Mouse (Mus musculus) hindbrain, embryonic 16.5 days (tissue): ENCODE measurements at regions not wholly inside any gene's neighbourhood (a gene's known extent, or its start where the extent isn't known, plus 50 kb on each side); places are given as distances from the start of the nearest gene placed in this dataset.
A peak's percentile ranks its signal among the peaks of the same experiment; 100 is the strongest.

Experiments used
- ATAC-seq: fragments of 200-750 bp; cut with Nextera tagmentation; 2 replicates; pipeline ENCODE4 v1.8.0; 2017; ENCODE audit warnings: moderate TSS enrichment, moderate library complexity
- H3K27ac ChIP-seq: fragments of 300-500 bp; sonication (generic); 2 replicates; pipeline ENCODE4 v1.5.1; 2014; ENCODE audit warnings: low read depth, mild to moderate bottlenecking, control low read depth, low read length, moderate library complexity
- H3K27me3 ChIP-seq: fragments of 300-500 bp; sonication (generic); replicated peaks from 2 replicates; pipeline ENCODE4 v1.6.1; 2014; ENCODE audit warnings: low read length; ENCODE audit not compliant: control insufficient read depth, insufficient read depth
- H3K36me3 ChIP-seq: fragments of 300-500 bp; sonication (generic); 2 replicates; pipeline ENCODE4 v1.6.1; 2014; ENCODE audit warnings: mild to moderate bottlenecking, low read length, moderate library complexity, mixed read lengths; ENCODE audit not compliant: control insufficient read depth, insufficient read depth
- H3K4me1 ChIP-seq: fragments of 300-500 bp; sonication (generic); 2 replicates; pipeline ENCODE4 v1.6.1; 2014; ENCODE audit warnings: low read depth, low read length; ENCODE audit not compliant: control insufficient read depth, insufficient read depth
- H3K4me2 ChIP-seq: fragments of 300-500 bp; sonication (generic); 2 replicates; pipeline ENCODE4 v1.6.1; 2014; ENCODE audit warnings: mild to moderate bottlenecking, low read length, control low read depth, moderate library complexity
- H3K4me3 ChIP-seq: fragments of 300-500 bp; sonication (generic); 2 replicates; pipeline ENCODE4 v1.5.1; 2014; ENCODE audit warnings: mild to moderate bottlenecking, low read length, control low read depth, moderate library complexity
- H3K9ac ChIP-seq: fragments of 300-500 bp; sonication (generic); 2 replicates; pipeline ENCODE4 v1.6.1; 2014; ENCODE audit warnings: low read depth, mild to moderate bottlenecking, control low read depth, low read length, moderate library complexity
- H3K9me3 ChIP-seq: fragments of 300-500 bp; sonication (generic); 2 replicates; pipeline ENCODE4 v1.6.1; 2014; ENCODE audit warnings: mild to moderate bottlenecking, low read length, moderate library complexity; ENCODE audit not compliant: control insufficient read depth
- whole genome bisulfite sequencing: fragments of 180-500 bp; shearing (Covaris S2); extraction: QIAGEN DNeasy Blood & Tissue Kit; methylation state at CpG from one replicate; pipeline ENCODE4 v1.1.7; 2014; 5-methylcytosine and 5-hydroxymethylcytosine counted together

DNA sequence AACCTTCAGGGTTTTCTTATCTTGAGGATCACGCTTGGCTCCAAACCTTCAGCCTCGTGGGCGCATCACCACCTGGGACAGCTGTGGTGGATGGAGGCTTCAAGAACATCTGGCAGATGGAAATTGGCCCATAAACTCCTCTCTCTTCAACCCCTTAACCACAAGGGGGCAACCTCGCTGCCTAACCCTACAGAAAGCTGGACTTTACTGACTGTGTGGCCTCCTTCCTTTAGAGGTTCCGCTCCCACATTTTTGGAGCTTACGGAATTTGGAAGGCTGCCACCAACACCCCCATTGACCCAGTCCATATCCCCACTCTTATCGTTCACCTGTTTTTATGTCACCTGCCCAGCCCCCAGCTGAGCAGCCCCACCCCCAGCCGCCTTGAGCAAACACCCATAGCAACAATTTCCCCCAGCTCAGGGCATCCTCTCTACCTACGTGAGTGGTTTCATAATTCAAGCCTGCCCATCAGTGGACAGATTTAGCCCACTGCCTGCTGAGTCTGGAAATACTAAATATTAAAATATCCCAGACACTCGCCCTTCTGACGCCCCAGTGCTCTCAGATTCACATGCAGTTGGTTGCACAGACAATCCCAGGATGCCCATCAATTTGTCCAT lies 167.0 kb upstream of the Slc22a22 start:
- Histone ChIP-seq H3K4me1 (no peaks in the 10 kb centered on the region), H3K4me3 (no peak overlapping the region), H3K4me2 (no peak overlapping the region), H3K9me3 (no peaks in the 10 kb centered on the region), H3K36me3 (no peaks in the 10 kb centered on the region), H3K9ac (no peak overlapping the region), H3K27ac (no peak overlapping the region), H3K27me3 (no peaks in the 10 kb centered on the region)
- 66% methylated on average over 11 of the region's 11 CpGs for WGBS
- ATAC-seq: peak; percentile 42; the same call in 1 of the 2 replicates

GRCm38 (mm10) chr15:57639115-57639514 lies 161.7 kb upstream of the Slc22a22 start:
- Histone ChIP-seq H3K9me3 (no peaks in the 10 kb centered on the region), H3K4me3 (no peak overlapping the region), H3K27me3 (no peaks in the 10 kb centered on the region), H3K27ac (no peak overlapping the region), H3K9ac (no peak overlapping the region), H3K4me2 (no peak overlapping the region), H3K4me1 (no peaks in the 10 kb centered on the region), H3K36me3 (no peaks in the 10 kb centered on the region)
- no peak for ATAC-seq
- 59% methylated on average over 7 of the region's 7 CpGs for WGBS

DNA sequence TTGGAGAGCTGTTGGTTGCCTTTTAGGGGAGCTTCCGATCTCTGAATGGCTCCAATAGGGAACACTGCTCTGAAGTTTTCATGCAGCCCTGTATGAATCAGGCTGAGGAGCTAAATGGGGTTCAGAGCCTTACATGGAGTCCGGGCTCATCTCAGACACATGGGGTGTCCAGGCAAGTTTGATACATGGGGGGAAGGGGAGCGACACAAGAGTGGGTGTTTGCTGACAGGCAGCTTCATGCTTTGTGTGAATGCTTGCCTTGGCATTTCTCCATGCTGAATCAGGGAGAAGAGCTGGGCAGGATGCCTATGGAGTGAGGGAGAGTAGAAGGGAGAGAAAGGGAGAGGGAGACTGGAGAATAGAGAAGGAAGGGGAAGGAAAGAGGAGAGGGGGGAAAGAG lies 155.6 kb upstream of the Slc22a22 start:
- no peaks in the 10 kb centered on the region for H3K27me3 ChIP-seq
- peak; percentile 68 for ATAC-seq
- no peak overlapping the region for H3K4me2 ChIP-seq
- WGBS: 58% methylated on average over 3 of the region's 3 CpGs
- H3K27ac ChIP-seq: no peak overlapping the region
- no peaks in the 10 kb centered on the region for H3K4me1 ChIP-seq
- no peaks in the 10 kb centered on the region for H3K36me3 ChIP-seq
- no peak overlapping the region for H3K4me3 ChIP-seq
- no peaks in the 10 kb centered on the region for H3K9me3 ChIP-seq
- H3K9ac ChIP-seq: no peak overlapping the region

- ATAC-seq: no peak
- no peaks in the 10 kb centered on the region for H3K36me3 ChIP-seq
- no peak overlapping the region for H3K9ac ChIP-seq
- no peaks in the 10 kb centered on the region for H3K9me3 ChIP-seq
- 82% methylated on average over 8 of the region's 8 CpGs for WGBS
- no peaks in the 10 kb centered on the region for H3K4me1 ChIP-seq
- H3K27me3 ChIP-seq: no peaks in the 10 kb centered on the region
- no peak overlapping the region for H3K4me2 ChIP-seq
- H3K4me3 ChIP-seq: no peak overlapping the region
- no peak overlapping the region for H3K27ac ChIP-seq
Measured at GRCm38 (mm10) chr15:57632537-57632936, 155.1 kb upstream of the Slc22a22 start.

DNA sequence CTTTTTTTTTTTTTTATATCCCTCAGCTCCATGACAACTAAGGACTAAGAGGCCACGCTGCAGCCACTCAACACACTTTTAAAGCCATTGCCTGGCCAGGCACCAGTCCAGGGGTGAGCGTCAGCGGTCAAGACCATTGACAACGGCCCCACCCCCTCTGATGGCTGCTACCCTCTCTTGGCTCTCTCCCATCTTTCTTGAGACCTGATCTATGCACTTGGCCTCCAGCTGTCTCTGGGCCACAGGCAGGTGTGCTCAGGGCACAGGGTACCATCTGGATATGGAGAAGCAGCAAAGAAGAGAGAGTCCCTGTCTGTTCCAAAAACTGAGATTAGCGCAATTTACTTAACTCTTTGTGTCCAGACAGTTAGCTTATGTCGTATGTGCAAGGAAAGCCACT lies 141.0 kb upstream of the Slc22a22 start:
- peak; percentile 73; the same call in 1 of the 2 replicates for ATAC-seq
- H3K4me3 ChIP-seq: no peak overlapping the region
- WGBS: 75% methylated on average over 6 of the region's 6 CpGs
- H3K36me3 ChIP-seq: no peaks in the 10 kb centered on the region
- H3K27me3 ChIP-seq: no peaks in the 10 kb centered on the region
- no peak overlapping the region for H3K4me2 ChIP-seq
- H3K9ac ChIP-seq: no peak overlapping the region
- no peaks in the 10 kb centered on the region for H3K4me1 ChIP-seq
- no peak overlapping the region for H3K27ac ChIP-seq
- peaks cover 2% of the 10 kb centered on the region; the same call in 1 of the 2 replicates for H3K9me3 ChIP-seq

GRCm38 (mm10) chr15:57616880-57617391 lies 139.5 kb upstream of the Slc22a22 start:
- Histone ChIP-seq H3K27me3 (no peaks in the 10 kb centered on the region), H3K9ac (no peak overlapping the region), H3K4me3 (no peak overlapping the region), H3K27ac (no peak overlapping the region), H3K36me3 (no peaks in the 10 kb centered on the region), H3K4me1 (no peaks in the 10 kb centered on the region), H3K4me2 (no peak overlapping the region), H3K9me3 (peaks cover 2% of the 10 kb centered on the region; the same call in 1 of the 2 replicates)
- WGBS: 64% methylated on average over 11 of the region's 11 CpGs
- ATAC-seq: peak; percentile 81; the same call in 1 of the 2 replicates

DNA sequence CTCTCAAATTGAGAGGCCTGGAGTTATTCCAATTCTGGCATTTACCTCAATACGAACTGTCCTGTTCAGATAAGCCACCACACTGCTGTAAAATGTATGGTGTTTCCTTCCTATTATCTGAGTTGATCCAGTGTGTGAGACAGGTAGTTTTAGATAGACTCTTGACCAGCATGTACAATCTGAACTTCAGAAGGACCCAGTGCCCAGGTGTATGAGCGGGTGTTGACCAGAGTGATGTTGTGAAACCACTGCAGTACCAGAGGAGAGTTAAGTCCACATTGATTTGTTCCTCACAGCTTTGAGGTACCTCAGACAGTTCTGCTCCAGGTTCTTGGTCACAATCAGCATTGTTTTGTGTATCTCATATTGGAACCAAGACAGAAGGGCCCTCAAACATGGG lies 132.6 kb upstream of the Slc22a22 start:
- H3K27ac ChIP-seq: no peak overlapping the region
- no peak overlapping the region for H3K9ac ChIP-seq
- no peaks in the 10 kb centered on the region for H3K4me1 ChIP-seq
- H3K9me3 ChIP-seq: no peaks in the 10 kb centered on the region
- H3K4me3 ChIP-seq: no peak overlapping the region
- H3K27me3 ChIP-seq: no peaks in the 10 kb centered on the region
- ATAC-seq: no peak
- H3K36me3 ChIP-seq: no peaks in the 10 kb centered on the region
- WGBS: 95% methylated on average over 2 of the region's 2 CpGs
- H3K4me2 ChIP-seq: no peak overlapping the region

DNA sequence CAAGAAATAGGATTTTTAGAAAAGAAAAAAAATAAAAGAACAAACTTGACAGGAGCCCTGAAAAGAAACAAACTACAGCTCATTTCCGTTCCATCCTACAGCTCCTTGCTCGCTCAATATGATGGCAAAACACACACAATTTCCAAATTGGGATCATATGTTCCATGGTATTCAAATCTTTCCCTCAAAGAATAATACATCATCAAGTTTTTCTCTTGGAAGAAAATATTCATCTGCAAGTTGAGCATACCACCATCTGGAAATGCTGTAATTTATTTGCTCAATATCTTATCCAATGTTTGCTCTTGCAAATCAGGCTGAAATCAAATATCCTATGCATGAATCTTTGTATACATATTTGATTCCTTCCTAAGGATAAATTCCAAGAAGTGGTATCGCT lies 131.1 kb upstream of the Slc22a22 start:
- WGBS: 94% methylated on average over 3 of the region's 3 CpGs
- H3K9me3 ChIP-seq: no peaks in the 10 kb centered on the region
- no peak overlapping the region for H3K27ac ChIP-seq
- H3K4me2 ChIP-seq: no peak overlapping the region
- H3K36me3 ChIP-seq: no peaks in the 10 kb centered on the region
- H3K4me1 ChIP-seq: no peaks in the 10 kb centered on the region
- no peak for ATAC-seq
- no peak overlapping the region for H3K9ac ChIP-seq
- no peaks in the 10 kb centered on the region for H3K27me3 ChIP-seq
- H3K4me3 ChIP-seq: no peak overlapping the region

- no peaks in the 10 kb centered on the region for H3K9me3 ChIP-seq
- peak; percentile 76 for ATAC-seq
- H3K27me3 ChIP-seq: no peaks in the 10 kb centered on the region
- H3K9ac ChIP-seq: no peak overlapping the region
- H3K36me3 ChIP-seq: no peaks in the 10 kb centered on the region
- H3K4me3 ChIP-seq: no peak overlapping the region
- 16% methylated on average over 6 of the region's 6 CpGs for WGBS
- H3K4me2 ChIP-seq: no peak overlapping the region
- no peaks in the 10 kb centered on the region for H3K4me1 ChIP-seq
- no peak overlapping the region for H3K27ac ChIP-seq
Measured at GRCm38 (mm10) chr15:57600562-57600961, 123.1 kb upstream of the Slc22a22 start.
